Mouse (Mus musculus): Measurements from ENCODE around the gene E330017A01Rik. TPM values are rescaled to one million over a fixed set of nuclear protein-coding genes. Genes with fewer than 3 reads are reported as not detected.

The E330017A01Rik gene
- polyA plus RNA-seq, 1 experiment from 2014 or later: not detected

DNA sequence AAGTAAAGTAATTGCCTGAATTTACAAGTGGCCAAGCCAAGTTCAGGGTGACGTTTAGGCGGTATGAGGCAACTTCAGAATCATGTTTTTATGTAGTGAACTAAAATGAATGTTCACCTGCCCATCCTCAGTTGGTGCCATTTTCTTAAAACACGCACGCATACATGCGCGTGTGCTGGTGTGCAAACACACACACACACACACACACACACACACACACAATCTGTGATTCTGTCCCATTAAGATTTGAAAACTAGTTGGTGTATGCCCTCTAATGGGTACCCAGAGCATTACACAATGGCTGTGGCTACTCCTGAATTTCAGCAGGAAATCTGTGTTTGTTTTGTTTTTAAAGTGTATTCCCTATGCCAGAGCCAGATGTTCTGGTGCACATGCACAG is 14.6 kb downstream of the E330017A01Rik start:
- Histone ChIP-seq H3K27me3 (ENCODE audit: control insufficient read depth, insufficient read depth, low read length) (no peaks in the 10 kb centered on the region), H3K4me3 (ENCODE audit: low read depth, low read length) (no peak overlapping the region), H3K27ac (ENCODE audit: low read depth, low read length) (no peak overlapping the region), H3K9me3 (ENCODE audit: control insufficient read depth, low read length) (no peaks in the 10 kb centered on the region), H3K4me1 (ENCODE audit: control insufficient read depth, insufficient read depth, low read length) (no peaks in the 10 kb centered on the region), H3K36me3 (ENCODE audit: control insufficient read depth, insufficient read depth, low read length) (no peaks in the 10 kb centered on the region), H3K4me2 (ENCODE audit: low read depth) (no peak overlapping the region), H3K9ac (ENCODE audit: low read length) (no peak overlapping the region)
- no peak for ATAC-seq (ENCODE audit: insufficient read depth, low FRiP score, low TSS enrichment)
- WGBS: 86% methylated on average over 6 of the region's 6 CpGs
- peak; percentile 9 for DNase-seq (ENCODE audit: low spot score)

DNA sequence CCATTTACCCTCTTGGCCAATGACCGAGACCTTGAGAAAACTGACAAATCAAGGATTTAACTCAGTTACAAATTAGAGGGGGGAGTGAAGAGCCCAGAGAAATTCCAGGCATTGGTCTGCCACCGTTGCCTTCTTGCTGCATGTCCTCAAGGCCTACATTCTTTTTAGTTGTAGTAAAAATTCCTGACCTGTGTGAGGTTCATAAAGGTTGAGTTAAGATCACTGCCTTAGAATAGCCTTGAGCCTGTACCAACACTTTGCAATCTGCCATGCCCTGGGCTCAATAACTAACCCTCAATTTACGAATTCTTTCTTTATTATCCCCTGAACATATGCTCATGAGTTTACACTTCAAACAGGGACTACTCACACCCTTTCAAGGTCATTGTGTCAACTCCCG is 15.4 kb downstream of the E330017A01Rik start:
- Histone ChIP-seq H3K9me3 (ENCODE audit: control insufficient read depth, low read length) (no peaks in the 10 kb centered on the region), H3K27me3 (ENCODE audit: control insufficient read depth, insufficient read depth, low read length) (no peaks in the 10 kb centered on the region), H3K4me1 (ENCODE audit: control insufficient read depth, insufficient read depth, low read length) (no peaks in the 10 kb centered on the region), H3K36me3 (ENCODE audit: control insufficient read depth, insufficient read depth, low read length) (no peaks in the 10 kb centered on the region), H3K4me3 (ENCODE audit: low read depth, low read length) (no peak overlapping the region), H3K27ac (ENCODE audit: low read depth, low read length) (no peak overlapping the region), H3K4me2 (ENCODE audit: low read depth) (no peak overlapping the region), H3K9ac (ENCODE audit: low read length) (no peak overlapping the region)
- DNase-seq (ENCODE audit: low spot score) (no peak), ATAC-seq (ENCODE audit: insufficient read depth, low FRiP score, low TSS enrichment) (no peak)
- WGBS: 70% methylated on average over 4 of the region's 4 CpGs

DNA sequence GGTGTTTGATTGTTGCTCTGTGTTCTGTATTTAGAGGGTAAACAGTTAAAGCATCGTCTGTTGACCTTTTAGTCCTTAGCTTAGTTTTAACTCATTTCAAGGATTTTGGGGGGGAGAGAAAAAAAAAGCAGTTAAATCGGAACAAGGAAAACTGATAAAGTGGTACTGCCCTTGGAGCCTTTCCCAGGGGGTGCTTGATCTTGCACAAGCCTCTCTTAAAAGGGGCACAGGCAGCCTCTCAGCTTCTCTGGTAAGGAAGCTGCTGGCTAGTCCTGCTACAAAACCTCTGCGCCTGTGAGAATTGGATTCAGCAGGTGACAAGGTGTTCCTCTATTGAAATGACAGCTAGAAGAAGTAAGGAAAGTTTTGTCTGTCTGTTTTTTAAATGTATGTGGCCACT is 16.2 kb downstream of the E330017A01Rik start:
- no peak for ATAC-seq (ENCODE audit: insufficient read depth, low FRiP score, low TSS enrichment)
- 94% methylated on average over 3 of the region's 3 CpGs for WGBS
- no peaks in the 10 kb centered on the region for H3K36me3 ChIP-seq (ENCODE audit: control insufficient read depth, insufficient read depth, low read length)

DNA sequence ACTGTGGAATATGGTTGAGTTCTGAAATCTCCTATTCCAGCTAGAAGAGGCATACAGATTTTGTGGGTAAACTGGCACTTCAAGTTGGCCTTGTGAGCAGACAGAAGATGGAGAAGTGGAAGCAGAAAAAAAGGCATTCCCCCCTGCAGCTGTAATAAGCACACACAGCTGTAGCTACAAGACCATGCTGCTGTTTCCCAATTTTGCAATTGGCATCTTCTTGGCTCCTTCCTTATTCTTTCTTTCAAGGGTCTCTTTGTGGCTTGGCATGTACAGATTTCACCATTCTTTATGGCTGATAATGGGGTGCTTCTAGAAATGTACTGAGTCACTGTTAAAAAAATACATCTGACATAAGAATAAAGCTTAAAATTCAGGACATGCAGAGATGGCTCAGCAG is 21.2 kb downstream of the E330017A01Rik start:
- H3K27me3 ChIP-seq (ENCODE audit: control insufficient read depth, insufficient read depth, low read length): no peaks in the 10 kb centered on the region
- no peak for DNase-seq (ENCODE audit: low spot score)
- no peak overlapping the region for H3K9ac ChIP-seq (ENCODE audit: low read length)
- no peak overlapping the region for H3K4me3 ChIP-seq (ENCODE audit: low read depth, low read length)
- H3K4me1 ChIP-seq (ENCODE audit: control insufficient read depth, insufficient read depth, low read length): no peaks in the 10 kb centered on the region
- H3K9me3 ChIP-seq (ENCODE audit: control insufficient read depth, low read length): no peaks in the 10 kb centered on the region
- H3K27ac ChIP-seq (ENCODE audit: low read depth, low read length): no peak overlapping the region
- H3K4me2 ChIP-seq (ENCODE audit: low read depth): no peak overlapping the region
- ATAC-seq (ENCODE audit: insufficient read depth, low FRiP score, low TSS enrichment): no peak
- H3K36me3 ChIP-seq (ENCODE audit: control insufficient read depth, insufficient read depth, low read length): no peaks in the 10 kb centered on the region

More for the DNA sequence above, 16.2 kb downstream of the E330017A01Rik start:
- Histone ChIP-seq H3K4me3 (ENCODE audit: low read depth, low read length) (no peak overlapping the region), H3K4me1 (ENCODE audit: control insufficient read depth, insufficient read depth, low read length) (no peaks in the 10 kb centered on the region), H3K4me2 (ENCODE audit: low read depth) (no peak overlapping the region), H3K27me3 (ENCODE audit: control insufficient read depth, insufficient read depth, low read length) (no peaks in the 10 kb centered on the region), H3K9ac (ENCODE audit: low read length) (no peak overlapping the region), H3K27ac (ENCODE audit: low read depth, low read length) (no peak overlapping the region), H3K9me3 (ENCODE audit: control insufficient read depth, low read length) (no peaks in the 10 kb centered on the region)
- no peak for DNase-seq (ENCODE audit: low spot score)

DNA sequence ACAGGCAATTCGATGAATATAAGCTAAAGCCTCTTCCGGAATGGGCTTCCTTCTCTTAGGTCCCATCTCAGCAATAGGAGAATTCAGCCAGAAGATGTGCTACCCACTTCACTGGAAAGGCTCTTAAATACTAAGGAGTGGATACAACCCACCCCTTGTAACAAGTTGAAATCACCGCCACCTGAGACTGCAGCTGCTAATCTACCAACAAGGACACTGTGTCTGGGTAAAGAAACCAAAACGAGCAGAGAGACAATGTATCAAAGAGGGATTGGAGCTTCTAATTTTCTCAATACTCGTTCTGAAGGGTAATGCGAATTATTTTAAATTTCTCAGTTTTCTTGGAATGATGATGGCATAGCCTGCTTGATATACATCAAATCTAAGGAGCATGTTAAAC is 21.7 kb downstream of the E330017A01Rik start, which contains the start of gene Gm813:
Gene Gm813, minus strand, starts transcription at position 101 of the 400 bp plus-strand sequence.
- Histone ChIP-seq H3K4me2 (ENCODE audit: low read depth) (no peak within 1 kb of the TSS), H3K4me1 (ENCODE audit: control insufficient read depth, insufficient read depth, low read length) (no peaks in the 10 kb centered on the region), H3K9me3 (ENCODE audit: control insufficient read depth, low read length) (no peaks in the 10 kb centered on the region), H3K36me3 (ENCODE audit: control insufficient read depth, insufficient read depth, low read length) (no peaks in the 10 kb centered on the region), H3K9ac (ENCODE audit: low read length) (no peak within 1 kb of the TSS), H3K4me3 (ENCODE audit: low read depth, low read length) (no peak within 1 kb of the TSS), H3K27ac (ENCODE audit: low read depth, low read length) (no peak within 1 kb of the TSS), H3K27me3 (ENCODE audit: control insufficient read depth, insufficient read depth, low read length) (no peaks in the 10 kb centered on the region)
- 92% methylated on average over 6 of the region's 6 CpGs for WGBS
- no peak for ATAC-seq (ENCODE audit: insufficient read depth, low FRiP score, low TSS enrichment)
- DNase-seq (ENCODE audit: low spot score): no peak

DNA sequence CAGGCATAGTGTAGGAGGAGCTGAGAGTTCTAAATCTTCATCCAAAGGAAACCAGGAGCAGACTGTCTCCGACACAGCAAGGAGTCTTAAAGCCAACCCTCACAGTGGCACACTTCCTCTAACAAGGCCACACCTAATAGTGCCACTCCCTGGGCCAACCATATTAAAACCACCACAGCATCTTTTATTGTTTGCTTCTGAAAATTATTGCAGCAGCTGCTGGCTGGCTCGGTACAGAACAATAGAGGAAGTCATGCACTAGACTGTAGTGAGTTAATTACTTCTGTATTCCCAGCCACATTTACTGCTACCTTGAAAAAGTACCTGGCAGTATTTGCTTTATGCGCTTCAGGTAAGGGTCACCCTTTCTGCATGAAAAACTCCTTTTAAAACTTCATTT is 25.6 kb downstream of the E330017A01Rik start:
- H3K4me1 ChIP-seq (ENCODE audit: control insufficient read depth, insufficient read depth, low read length): no peaks in the 10 kb centered on the region
- 79% methylated on average over 3 of the region's 3 CpGs for WGBS
- H3K27ac ChIP-seq (ENCODE audit: low read depth, low read length): no peak overlapping the region
- ATAC-seq (ENCODE audit: insufficient read depth, low FRiP score, low TSS enrichment) (no peak), DNase-seq (ENCODE audit: low spot score) (no peak)
- no peaks in the 10 kb centered on the region for H3K36me3 ChIP-seq (ENCODE audit: control insufficient read depth, insufficient read depth, low read length)
- H3K27me3 ChIP-seq (ENCODE audit: control insufficient read depth, insufficient read depth, low read length): no peaks in the 10 kb centered on the region
- H3K9ac ChIP-seq (ENCODE audit: low read length): no peak overlapping the region
- H3K9me3 ChIP-seq (ENCODE audit: control insufficient read depth, low read length): no peaks in the 10 kb centered on the region
- H3K4me3 ChIP-seq (ENCODE audit: low read depth, low read length): no peak overlapping the region
- H3K4me2 ChIP-seq (ENCODE audit: low read depth): no peak overlapping the region

DNA sequence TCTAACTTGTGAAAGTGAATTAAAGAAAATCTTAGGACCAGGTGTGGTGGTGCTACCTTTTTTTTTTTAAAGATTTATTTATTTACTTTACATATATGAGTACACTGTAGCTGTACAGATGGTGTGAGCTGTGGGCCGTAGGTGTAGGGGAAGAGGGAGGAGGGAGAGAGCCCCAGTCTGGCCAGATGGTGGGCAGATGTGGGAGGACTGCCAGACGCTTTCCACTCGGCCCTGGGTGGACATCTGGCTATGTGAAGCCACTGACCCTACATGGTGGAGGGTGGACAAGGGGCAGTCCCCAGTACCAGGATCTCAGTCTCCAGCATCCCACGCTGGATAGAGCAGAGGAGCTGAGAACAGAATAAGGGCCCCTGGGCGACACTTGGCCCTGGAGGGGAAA is 31.4 kb downstream of the E330017A01Rik start:
- ATAC-seq (ENCODE audit: insufficient read depth, low FRiP score, low TSS enrichment) (no peak), DNase-seq (ENCODE audit: low spot score) (peak; percentile 14)
- Histone ChIP-seq H3K36me3 (ENCODE audit: control insufficient read depth, insufficient read depth, low read length) (no peaks in the 10 kb centered on the region), H3K4me2 (ENCODE audit: low read depth) (no peak overlapping the region), H3K4me1 (ENCODE audit: control insufficient read depth, insufficient read depth, low read length) (no peaks in the 10 kb centered on the region), H3K27ac (ENCODE audit: low read depth, low read length) (no peak overlapping the region), H3K9me3 (ENCODE audit: control insufficient read depth, low read length) (no peaks in the 10 kb centered on the region), H3K4me3 (ENCODE audit: low read depth, low read length) (no peak overlapping the region), H3K27me3 (ENCODE audit: control insufficient read depth, insufficient read depth, low read length) (no peaks in the 10 kb centered on the region), H3K9ac (ENCODE audit: low read length) (no peak overlapping the region)
- WGBS: 64% methylated on average over 5 of the region's 5 CpGs

DNA sequence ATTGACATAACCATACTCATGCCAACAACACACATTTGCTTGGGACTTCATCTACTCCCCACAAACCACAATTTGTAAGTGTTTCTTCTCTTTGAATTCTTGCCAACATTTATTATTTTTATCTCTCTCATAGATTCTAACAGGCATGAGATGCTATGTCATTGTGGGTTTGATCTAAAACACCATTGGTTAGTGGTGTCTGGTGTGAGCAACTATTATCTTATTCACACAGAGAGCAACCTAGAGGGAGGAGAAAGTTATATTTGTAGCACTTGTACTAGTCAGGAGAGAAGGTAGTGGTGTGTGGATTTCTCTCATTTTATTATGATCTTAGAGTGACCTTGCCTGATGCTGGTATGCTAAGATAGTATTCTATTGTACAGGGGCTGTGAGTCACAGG is 33.9 kb downstream of the E330017A01Rik start:
- H3K27ac ChIP-seq (ENCODE audit: low read depth, low read length): no peak overlapping the region
- H3K4me3 ChIP-seq (ENCODE audit: low read depth, low read length): no peak overlapping the region
- no peaks in the 10 kb centered on the region for H3K9me3 ChIP-seq (ENCODE audit: control insufficient read depth, low read length)

DNA sequence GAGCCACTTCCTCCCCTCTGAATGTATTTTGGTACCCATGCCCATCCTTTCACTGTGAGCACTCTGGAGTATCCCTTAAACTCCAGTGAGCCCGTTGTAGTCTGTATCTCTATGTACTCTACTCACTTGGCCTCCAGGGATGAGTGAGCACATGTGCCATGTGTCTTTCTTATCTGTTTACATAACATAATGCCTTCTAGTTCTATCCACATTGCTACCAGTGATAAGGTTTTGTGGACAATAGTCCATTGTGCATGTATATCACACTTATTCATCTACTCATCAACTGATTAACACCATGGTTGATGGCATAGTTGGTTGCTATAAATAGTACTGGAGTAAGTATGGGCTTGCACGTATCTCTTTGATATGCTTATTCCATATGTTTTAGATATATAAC is 34.7 kb downstream of the E330017A01Rik start:
- WGBS: 94% methylated on average over 2 of the region's 2 CpGs
- ATAC-seq (ENCODE audit: insufficient read depth, low FRiP score, low TSS enrichment) (no peak), DNase-seq (ENCODE audit: low spot score) (no peak)
- Histone ChIP-seq H3K36me3 (ENCODE audit: control insufficient read depth, insufficient read depth, low read length) (no peaks in the 10 kb centered on the region), H3K4me1 (ENCODE audit: control insufficient read depth, insufficient read depth, low read length) (no peaks in the 10 kb centered on the region), H3K4me2 (ENCODE audit: low read depth) (no peak overlapping the region), H3K9ac (ENCODE audit: low read length) (no peak overlapping the region), H3K9me3 (ENCODE audit: control insufficient read depth, low read length) (no peaks in the 10 kb centered on the region), H3K27ac (ENCODE audit: low read depth, low read length) (no peak overlapping the region), H3K4me3 (ENCODE audit: low read depth, low read length) (no peak overlapping the region), H3K27me3 (ENCODE audit: control insufficient read depth, insufficient read depth, low read length) (no peaks in the 10 kb centered on the region)

More for the DNA sequence above, 33.9 kb downstream of the E330017A01Rik start:
- Histone ChIP-seq H3K9ac (ENCODE audit: low read length) (no peak overlapping the region), H3K4me1 (ENCODE audit: control insufficient read depth, insufficient read depth, low read length) (no peaks in the 10 kb centered on the region), H3K27me3 (ENCODE audit: control insufficient read depth, insufficient read depth, low read length) (no peaks in the 10 kb centered on the region), H3K4me2 (ENCODE audit: low read depth) (no peak overlapping the region), H3K36me3 (ENCODE audit: control insufficient read depth, insufficient read depth, low read length) (no peaks in the 10 kb centered on the region)
- no peak for ATAC-seq (ENCODE audit: insufficient read depth, low FRiP score, low TSS enrichment)
- DNase-seq (ENCODE audit: low spot score): no peak

Measured in neural tube, embryonic 11.5 days (tissue).